Mouse (Mus musculus): ENCODE data around the gene Stambpl1. TPM values are rescaled to one million over a fixed set of nuclear protein-coding genes. Genes with fewer than 3 reads are reported as not detected.

Stambpl1 gene
- polyA plus RNA-seq, 1 experiment from 2014 or later = 4.7 TPM

DNA sequence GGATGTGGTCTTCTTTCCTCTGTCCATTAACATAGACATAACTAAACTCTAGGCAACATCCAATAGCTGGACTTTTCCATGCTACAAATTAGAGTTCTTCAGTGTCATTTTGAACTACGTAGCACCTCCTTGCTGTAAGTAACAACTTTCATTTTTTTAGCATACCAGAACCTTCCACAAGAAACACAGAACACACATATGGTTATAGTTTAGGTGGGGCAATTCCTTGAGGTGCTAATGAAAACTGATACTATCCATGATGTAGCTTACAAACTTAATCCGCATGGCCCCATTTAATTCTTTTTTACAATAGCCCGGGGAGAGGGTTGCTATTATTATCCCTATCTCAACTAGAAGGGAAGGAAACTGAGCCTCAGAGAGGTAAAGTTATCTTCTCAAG, 18.0 kb upstream of the Stambpl1 start:
- WGBS (ENCODE audit: insufficient replicate concordance) = 38% methylated on average over 3 of the region's 3 CpGs
- Histone ChIP-seq H3K36me3 (replicated peaks) (no peaks in the 10 kb centered on the region), H3K4me3 (replicated peaks) (no peak overlapping the region), H3K27ac (replicated peaks) (no peak overlapping the region), H3K4me2 (no peak overlapping the region), H3K9ac (no peak overlapping the region), H3K27me3 (no peaks in the 10 kb centered on the region), H3K9me3 (replicated peaks) (no peaks in the 10 kb centered on the region), H3K4me1 (replicated peaks) (no peaks in the 10 kb centered on the region)
- no peak for ATAC-seq (ENCODE audit: insufficient read depth)

DNA sequence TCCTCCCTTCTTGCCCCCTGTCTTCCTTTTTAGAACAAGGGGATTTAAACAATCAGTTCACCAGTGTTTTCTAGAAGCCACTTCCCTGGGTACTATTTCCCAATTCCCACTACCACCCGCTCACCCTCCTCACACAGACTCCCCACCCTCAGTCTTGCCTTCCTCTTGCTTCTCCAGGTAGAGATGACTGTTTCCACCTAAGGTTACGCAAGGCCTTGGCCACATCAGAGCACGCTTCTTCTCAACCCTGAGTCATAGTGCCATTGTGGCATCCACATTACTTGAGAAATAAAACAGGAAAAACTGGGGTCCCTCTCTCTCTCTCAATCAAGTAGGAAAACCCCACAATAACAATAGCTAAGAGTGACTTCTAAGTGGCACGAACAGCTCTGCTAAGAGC, 12.9 kb upstream of the Stambpl1 start:
- Histone ChIP-seq H3K4me3 (replicated peaks) (no peak overlapping the region), H3K4me1 (replicated peaks) (no peaks in the 10 kb centered on the region), H3K9me3 (replicated peaks) (no peaks in the 10 kb centered on the region), H3K4me2 (no peak overlapping the region), H3K9ac (no peak overlapping the region), H3K27me3 (no peaks in the 10 kb centered on the region), H3K27ac (replicated peaks) (no peak overlapping the region), H3K36me3 (replicated peaks) (no peaks in the 10 kb centered on the region)
- ATAC-seq (ENCODE audit: insufficient read depth) = no peak
- 61% methylated on average over 4 of the region's 4 CpGs for WGBS (ENCODE audit: insufficient replicate concordance)

DNA sequence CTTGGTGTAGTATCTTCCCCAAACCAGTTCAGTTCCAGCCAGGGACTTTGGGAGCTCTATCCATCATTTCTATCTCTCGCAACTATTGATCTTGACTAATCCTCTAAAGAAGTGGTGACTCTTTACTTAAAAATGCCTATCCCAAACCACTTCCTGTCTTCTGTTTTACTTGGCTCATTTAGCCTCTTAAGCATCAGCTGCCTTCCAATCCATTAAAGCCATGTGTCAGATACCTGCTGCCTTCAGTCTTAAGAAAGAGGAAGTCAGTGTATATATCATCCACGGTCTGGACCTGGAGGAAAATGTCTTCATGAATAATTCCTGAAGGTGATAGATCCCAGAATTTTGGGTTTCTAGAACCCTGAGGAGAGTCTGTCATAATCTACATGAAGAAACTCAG, 11.7 kb upstream of the Stambpl1 start:
- Histone ChIP-seq H3K4me2 (no peak overlapping the region), H3K27ac (replicated peaks) (no peak overlapping the region), H3K4me3 (replicated peaks) (no peak overlapping the region), H3K9me3 (replicated peaks) (no peaks in the 10 kb centered on the region), H3K27me3 (no peaks in the 10 kb centered on the region), H3K9ac (no peak overlapping the region), H3K36me3 (replicated peaks) (no peaks in the 10 kb centered on the region), H3K4me1 (replicated peaks) (no peaks in the 10 kb centered on the region)
- 43% methylated on average over 2 of the region's 2 CpGs for WGBS (ENCODE audit: insufficient replicate concordance)
- no peak for ATAC-seq (ENCODE audit: insufficient read depth)

- 58% methylated on average over 3 of the region's 3 CpGs for WGBS (ENCODE audit: insufficient replicate concordance)
- Histone ChIP-seq H3K36me3 (replicated peaks) (no peaks in the 10 kb centered on the region), H3K27ac (replicated peaks) (no peak overlapping the region), H3K4me2 (no peak overlapping the region), H3K4me1 (replicated peaks) (no peaks in the 10 kb centered on the region), H3K9ac (no peak overlapping the region), H3K27me3 (no peaks in the 10 kb centered on the region), H3K4me3 (replicated peaks) (no peak overlapping the region), H3K9me3 (replicated peaks) (no peaks in the 10 kb centered on the region)
- no peak for ATAC-seq (ENCODE audit: insufficient read depth)
Measured at GRCm38 (mm10) chr19:34181234-34181633, 10.8 kb upstream of the Stambpl1 start.

- ATAC-seq (ENCODE audit: insufficient read depth) = no peak
- no peaks in the 10 kb centered on the region for H3K27me3 ChIP-seq
- no peak overlapping the region for H3K27ac ChIP-seq (replicated peaks)
- H3K4me1 ChIP-seq (replicated peaks) = no peaks in the 10 kb centered on the region
- no peak overlapping the region for H3K4me2 ChIP-seq
- WGBS (ENCODE audit: insufficient replicate concordance) = 60% methylated on average over 5 of the region's 5 CpGs
- H3K36me3 ChIP-seq (replicated peaks) = no peaks in the 10 kb centered on the region
- no peaks in the 10 kb centered on the region for H3K9me3 ChIP-seq (replicated peaks)
- H3K9ac ChIP-seq = no peak overlapping the region
- H3K4me3 ChIP-seq (replicated peaks) = no peak overlapping the region
Measured at GRCm38 (mm10) chr19:34182490-34182889, 9.5 kb upstream of the Stambpl1 start.

DNA sequence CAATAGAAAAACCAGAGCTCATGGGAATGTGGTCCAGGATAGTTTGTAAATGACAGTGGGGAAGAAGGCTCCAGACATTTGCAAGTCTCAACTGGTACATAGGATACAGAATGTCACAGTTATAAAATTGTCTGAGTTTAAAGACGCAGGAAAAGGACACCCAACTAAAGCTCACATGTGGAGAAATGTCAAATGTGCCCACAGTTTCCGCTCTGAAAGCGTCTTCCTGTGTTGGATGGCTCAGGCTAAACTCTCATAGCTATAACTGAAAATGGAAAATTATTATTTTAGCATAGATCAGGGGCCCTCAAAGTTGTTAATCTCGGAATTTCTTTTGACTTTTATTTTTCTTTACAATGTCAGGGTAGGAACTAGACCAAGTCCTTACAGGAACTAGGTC, 5.2 kb upstream of the Stambpl1 start:
- Histone ChIP-seq H3K4me3 (replicated peaks) (no peak overlapping the region), H3K36me3 (replicated peaks) (no peaks in the 10 kb centered on the region), H3K4me1 (replicated peaks) (peaks cover 3% of the 10 kb centered on the region; the same call in 1 of the 2 replicates), H3K9me3 (replicated peaks) (no peaks in the 10 kb centered on the region), H3K4me2 (no peak overlapping the region), H3K27ac (replicated peaks) (no peak overlapping the region), H3K27me3 (0 out of 2 replicates have a peak, but pooled peaks cover under 1% of the 10 kb centered on the region), H3K9ac (no peak overlapping the region)
- 55% methylated on average over 4 of the region's 4 CpGs for WGBS (ENCODE audit: insufficient replicate concordance)
- ATAC-seq (ENCODE audit: insufficient read depth) = no peak

DNA sequence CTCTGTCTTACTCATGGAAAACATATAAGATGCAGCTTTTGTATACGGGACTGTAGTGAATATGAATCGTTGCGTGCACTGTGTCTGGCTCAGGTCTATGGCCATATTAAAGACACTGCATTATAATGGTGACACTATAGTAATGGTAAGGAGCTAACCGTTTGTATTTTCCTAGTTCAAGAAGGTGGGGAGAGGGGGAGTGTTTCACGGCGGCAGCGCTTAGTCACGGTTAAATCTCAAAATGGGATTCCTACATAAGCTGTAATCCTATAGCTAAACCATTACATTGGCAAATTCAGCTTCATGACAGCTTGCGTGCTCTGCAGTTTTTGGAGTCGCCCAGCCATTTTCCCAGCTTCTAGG, 403 bp upstream of the Stambpl1 start:
- WGBS (ENCODE audit: insufficient replicate concordance) = 35% methylated on average over 10 of the region's 10 CpGs
- Histone ChIP-seq H3K27me3 (peaks cover 8% of the 10 kb centered on the region; the same call in 1 of the 2 replicates), H3K4me3 (replicated peaks) (peak overlapping the region; percentile 65), H3K27ac (replicated peaks) (no peak overlapping the region), H3K36me3 (replicated peaks) (no peaks in the 10 kb centered on the region), H3K4me1 (replicated peaks) (peaks cover 24% of the 10 kb centered on the region), H3K4me2 (peak overlapping the region; percentile 83), H3K9me3 (replicated peaks) (no peaks in the 10 kb centered on the region), H3K9ac (no peak overlapping the region)
- ATAC-seq (ENCODE audit: insufficient read depth) = no peak

GRCm38 (mm10) chr19:34193149-34193548, 1.1 kb downstream of the Stambpl1 start:
- Histone ChIP-seq H3K4me3 (replicated peaks) (peak overlapping the region; percentile 65), H3K27me3 (peaks cover 8% of the 10 kb centered on the region; the same call in 1 of the 2 replicates), H3K9me3 (replicated peaks) (no peaks in the 10 kb centered on the region), H3K4me2 (peak overlapping the region; percentile 83), H3K4me1 (replicated peaks) (peaks cover 33% of the 10 kb centered on the region), H3K9ac (peak overlapping the region; percentile 45), H3K27ac (replicated peaks) (no peak overlapping the region), H3K36me3 (replicated peaks) (no peaks in the 10 kb centered on the region)
- 2% methylated on average over 9 of the region's 9 CpGs for WGBS (ENCODE audit: insufficient replicate concordance)
- ATAC-seq (ENCODE audit: insufficient read depth) = no peak

DNA sequence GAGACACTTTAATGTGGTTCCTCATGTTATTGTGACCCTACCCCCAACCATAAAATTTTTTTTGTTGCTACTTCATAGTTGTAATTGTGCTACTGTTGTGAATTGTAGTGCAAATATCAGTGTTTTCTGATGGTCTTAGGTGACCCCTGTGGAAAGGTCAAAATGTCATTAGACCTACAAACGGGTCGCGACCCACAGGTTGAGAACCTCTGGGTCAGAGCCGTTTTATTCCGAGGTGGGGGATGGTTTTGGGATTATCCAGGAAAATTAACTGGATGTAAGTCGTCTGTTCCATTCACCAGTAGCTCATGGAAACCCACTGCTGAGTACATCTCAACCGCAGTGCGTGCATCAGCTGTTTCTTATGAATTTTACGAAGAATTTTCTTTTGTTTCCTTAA, 1.7 kb downstream of the Stambpl1 start:
- 59% methylated on average over 9 of the region's 9 CpGs for WGBS (ENCODE audit: insufficient replicate concordance)
- Histone ChIP-seq H3K36me3 (replicated peaks) (no peaks in the 10 kb centered on the region), H3K9ac (peak overlapping the region; percentile 45; the same call in 1 of the 2 replicates), H3K4me1 (replicated peaks) (peaks cover 33% of the 10 kb centered on the region), H3K9me3 (replicated peaks) (no peaks in the 10 kb centered on the region), H3K27me3 (peaks cover 8% of the 10 kb centered on the region; the same call in 1 of the 2 replicates), H3K27ac (replicated peaks) (no peak overlapping the region), H3K4me3 (replicated peaks) (peak overlapping the region; percentile 65), H3K4me2 (peak overlapping the region; percentile 83)
- no peak for ATAC-seq (ENCODE audit: insufficient read depth)

DNA sequence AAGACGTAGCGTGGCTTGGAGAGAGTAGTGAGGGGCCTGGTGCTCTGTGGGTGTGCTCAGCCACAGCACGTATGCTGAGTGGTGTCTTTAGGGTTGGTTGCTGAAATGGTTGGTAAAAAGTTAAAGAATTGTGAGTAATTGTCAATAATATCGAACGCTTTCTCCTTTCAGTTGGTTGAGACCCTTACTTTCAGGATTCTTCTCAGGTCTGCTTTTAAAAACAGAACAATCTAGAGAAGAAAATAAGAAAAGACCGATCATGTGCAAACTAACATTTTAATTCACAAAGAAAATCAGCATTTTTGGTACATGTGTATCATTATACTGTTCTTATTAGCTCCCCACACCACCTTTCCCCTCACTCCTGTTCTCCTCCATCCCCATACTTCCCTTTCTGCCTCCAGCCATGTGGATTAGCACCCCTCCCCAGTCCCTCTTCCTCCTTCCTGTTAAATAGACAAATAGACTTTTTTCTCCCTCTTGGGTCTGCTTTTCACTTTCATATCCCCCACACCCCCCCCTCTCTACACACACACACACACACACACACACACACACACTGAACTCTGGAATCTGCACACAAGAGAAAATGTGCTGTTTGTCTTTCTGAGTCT, 2.2 kb downstream of the Stambpl1 start:
- Histone ChIP-seq H3K36me3 (replicated peaks) (no peaks in the 10 kb centered on the region), H3K4me1 (replicated peaks) (peaks cover 33% of the 10 kb centered on the region), H3K27me3 (peaks cover 8% of the 10 kb centered on the region; the same call in 1 of the 2 replicates), H3K27ac (replicated peaks) (no peak overlapping the region), H3K9me3 (replicated peaks) (no peaks in the 10 kb centered on the region), H3K4me3 (replicated peaks) (peak overlapping the region; percentile 65), H3K4me2 (peak overlapping the region; percentile 83), H3K9ac (no peak overlapping the region)
- ATAC-seq (ENCODE audit: insufficient read depth) = no peak
- 69% methylated on average over 6 of the region's 6 CpGs for WGBS (ENCODE audit: insufficient replicate concordance)

DNA sequence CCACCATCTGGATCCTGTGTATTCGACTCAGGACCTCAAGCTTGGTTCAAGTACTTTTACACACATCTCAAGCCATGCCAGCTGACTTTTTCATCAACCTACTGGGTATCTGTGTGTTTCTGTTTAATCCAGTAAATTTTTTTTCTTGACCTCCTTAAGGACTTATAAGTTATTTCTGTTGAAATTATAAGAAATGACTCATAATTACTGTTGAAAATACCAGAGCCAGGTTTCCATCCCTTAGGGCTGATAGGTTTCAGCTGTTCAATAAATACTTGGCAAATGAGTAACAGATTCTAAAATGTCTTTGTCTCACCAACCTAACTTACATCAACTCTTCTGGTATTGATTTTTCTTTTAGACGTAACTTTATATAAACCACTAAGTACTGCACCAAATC, 3.0 kb downstream of the Stambpl1 start:
- no peaks in the 10 kb centered on the region for H3K36me3 ChIP-seq (replicated peaks)
- no peaks in the 10 kb centered on the region for H3K9me3 ChIP-seq (replicated peaks)
- H3K4me3 ChIP-seq (replicated peaks) = no peak overlapping the region
- no peak overlapping the region for H3K9ac ChIP-seq
- 48% methylated on average over 2 of the region's 2 CpGs for WGBS (ENCODE audit: insufficient replicate concordance)
- H3K4me1 ChIP-seq (replicated peaks) = peaks cover 33% of the 10 kb centered on the region
- H3K27ac ChIP-seq (replicated peaks) = no peak overlapping the region
- H3K4me2 ChIP-seq = no peak overlapping the region
- H3K27me3 ChIP-seq = peaks cover 8% of the 10 kb centered on the region; the same call in 1 of the 2 replicates
- no peak for ATAC-seq (ENCODE audit: insufficient read depth)

- Histone ChIP-seq H3K4me3 (replicated peaks) (no peak overlapping the region), H3K27ac (replicated peaks) (no peak overlapping the region), H3K27me3 (no peaks in the 10 kb centered on the region), H3K9ac (no peak overlapping the region), H3K4me1 (replicated peaks) (peaks cover 27% of the 10 kb centered on the region), H3K4me2 (no peak overlapping the region), H3K36me3 (replicated peaks) (no peaks in the 10 kb centered on the region), H3K9me3 (replicated peaks) (no peaks in the 10 kb centered on the region)
- ATAC-seq (ENCODE audit: insufficient read depth) = no peak
- 92% methylated on average over 1 of the region's 1 CpGs for WGBS (ENCODE audit: insufficient replicate concordance)
Measured at GRCm38 (mm10) chr19:34198066-34198465, 6.0 kb downstream of the Stambpl1 start.

All from liver, embryonic 15.5 days (tissue).